Mouse (Mus musculus): ENCODE measurements at regions not wholly inside any gene's neighbourhood (a gene's known extent, or its start where the extent isn't known, plus 50 kb on each side); places are given as distances from the start of the nearest gene placed in this dataset.

DNA sequence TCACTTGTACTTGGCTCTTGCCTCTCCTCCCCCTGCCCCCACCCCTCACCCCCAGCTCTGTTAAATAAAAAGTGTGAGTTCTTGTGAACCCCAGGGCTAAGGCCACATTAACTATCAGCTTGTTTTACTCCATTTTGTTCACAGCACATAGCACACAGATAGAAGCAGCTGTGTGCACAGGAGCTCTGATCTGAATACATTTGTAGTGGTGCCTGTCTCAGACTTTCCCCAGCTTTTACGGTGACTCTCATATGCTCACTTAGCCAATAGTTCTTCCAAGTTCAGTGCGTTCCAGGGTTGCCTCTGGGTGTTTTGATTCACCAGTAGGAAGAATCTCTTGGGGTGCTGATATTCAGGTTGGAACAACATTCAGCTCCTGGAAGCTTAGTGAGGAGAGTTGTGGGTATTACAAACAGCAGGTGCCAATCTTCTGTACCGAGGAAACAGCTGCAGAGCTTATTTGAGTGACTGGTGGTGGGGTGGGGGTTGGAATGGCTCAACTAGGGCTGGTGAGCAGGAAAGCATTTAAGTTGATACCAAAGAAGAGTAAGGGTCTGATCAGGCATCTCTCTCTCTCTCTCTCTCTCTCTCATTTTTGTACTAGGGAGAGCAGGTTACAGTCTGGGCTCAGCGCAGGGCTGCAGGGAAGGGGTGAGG, 51.7 kb upstream of the 4933402D24Rik start:
- H3K9ac ChIP-seq (ENCODE audit: insufficient read depth, low read depth, low read length, poor library complexity, severe bottlenecking) = no peak overlapping the region
- no peak for TF ChIP-seq HCFC1 (IDR thresholded peaks at IDR 0.05; ENCODE audit: borderline replicate concordance, insufficient read depth, low read length)
- no peak for TF ChIP-seq MAFK (IDR thresholded peaks at IDR 0.05; ENCODE audit: insufficient read depth, low read depth, low read length)
- no peak for TF ChIP-seq ZNF384 (IDR thresholded peaks at IDR 0.05; ENCODE audit: low read depth, low read length)
- TF ChIP-seq CHD2 (IDR thresholded peaks at IDR 0.05; ENCODE audit: low read depth, low read length) = no peak
- no peak for TF ChIP-seq ZC3H11A (IDR thresholded peaks at IDR 0.05; ENCODE audit: borderline replicate concordance, low read depth, low read length)
- H3K36me3 ChIP-seq (ENCODE audit: control insufficient read depth, insufficient read depth, low read length, poor library complexity, severe bottlenecking) = no peaks in the 10 kb centered on the region
- no peak overlapping the region for H3K27ac ChIP-seq (ENCODE audit: insufficient read depth, low read depth, low read length, poor library complexity, severe bottlenecking)
- DNase-seq (ENCODE audit: low read depth, low spot score) = no peak
- H3K4me1 ChIP-seq (ENCODE audit: control insufficient read depth in 2 of 2, insufficient read depth in 2 of 2, low read length in 2 of 2, poor library complexity in 1 of 2) = no peaks in the 10 kb centered on the region
- H3K9me3 ChIP-seq (ENCODE audit: control insufficient read depth, insufficient read depth, low read depth, low read length) = no peaks in the 10 kb centered on the region
- no peak overlapping the region for H3K4me3 ChIP-seq (ENCODE audit: insufficient read depth in 1 of 2, low read depth in 1 of 2, low read length in 2 of 2, poor library complexity in 1 of 2, severe bottlenecking in 1 of 2)
- in situ Hi-C loops (cut with MboI; ENCODE audit: low sequenced_read_pairs in 2 of 2, unreplicated experiment in 2 of 2) = no loop called here

DNA sequence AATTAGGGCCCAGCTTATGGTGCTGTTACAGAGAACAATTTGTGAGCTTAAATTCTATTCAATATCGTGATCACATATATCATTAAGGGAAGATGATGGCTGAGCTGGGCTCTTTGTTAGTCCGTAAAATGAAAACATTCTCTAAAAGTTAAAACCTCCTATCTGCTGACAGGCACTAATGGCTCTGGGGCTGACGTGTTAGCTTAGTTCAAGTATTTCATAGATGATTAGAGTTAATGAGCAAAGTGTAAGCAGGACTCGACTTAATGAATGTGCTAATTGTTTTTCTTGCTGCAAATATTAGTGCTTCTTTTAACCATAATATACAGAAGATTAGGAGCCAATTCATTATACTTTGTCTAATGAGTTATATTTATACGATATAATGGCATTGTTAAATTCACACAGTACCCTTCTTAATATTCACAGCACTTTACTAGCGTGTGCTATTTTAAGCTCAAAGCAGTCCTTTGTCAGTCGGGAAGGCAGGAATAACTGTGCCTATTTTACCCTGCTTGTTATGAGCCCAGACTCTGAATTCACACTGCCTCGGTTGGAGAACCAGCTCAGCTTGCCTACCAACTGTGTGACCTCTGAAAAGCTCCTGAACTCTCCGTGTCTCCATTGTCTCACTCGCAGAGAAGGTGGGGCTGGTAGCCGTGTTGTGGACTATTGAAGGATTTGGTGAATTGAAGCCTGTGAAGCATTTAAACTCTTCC, 50.6 kb upstream of the 4933402D24Rik start:
- in situ Hi-C loops (cut with MboI; ENCODE audit: low sequenced_read_pairs in 2 of 2, unreplicated experiment in 2 of 2) = no loop called here
- Histone ChIP-seq H3K4me1 (ENCODE audit: control insufficient read depth in 2 of 2, insufficient read depth in 2 of 2, low read length in 2 of 2, poor library complexity in 1 of 2) (no peaks in the 10 kb centered on the region), H3K4me3 (ENCODE audit: insufficient read depth in 1 of 2, low read depth in 1 of 2, low read length in 2 of 2, poor library complexity in 1 of 2, severe bottlenecking in 1 of 2) (no peak overlapping the region), H3K9ac (ENCODE audit: insufficient read depth, low read depth, low read length, poor library complexity, severe bottlenecking) (no peak overlapping the region), H3K9me3 (ENCODE audit: control insufficient read depth, insufficient read depth, low read depth, low read length) (no peaks in the 10 kb centered on the region), H3K36me3 (ENCODE audit: control insufficient read depth, insufficient read depth, low read length, poor library complexity, severe bottlenecking) (no peaks in the 10 kb centered on the region), H3K27ac (ENCODE audit: insufficient read depth, low read depth, low read length, poor library complexity, severe bottlenecking) (no peak overlapping the region)
- DNase-seq (ENCODE audit: low read depth, low spot score) = no peak
- TF ChIP-seq ZC3H11A (IDR thresholded peaks at IDR 0.05; ENCODE audit: borderline replicate concordance, low read depth, low read length) = no peak
- no peak for TF ChIP-seq MAFK (IDR thresholded peaks at IDR 0.05; ENCODE audit: insufficient read depth, low read depth, low read length)
- TF ChIP-seq CHD2 (IDR thresholded peaks at IDR 0.05; ENCODE audit: low read depth, low read length) = no peak
- no peak for TF ChIP-seq HCFC1 (IDR thresholded peaks at IDR 0.05; ENCODE audit: borderline replicate concordance, insufficient read depth, low read length)
- TF ChIP-seq ZNF384 (IDR thresholded peaks at IDR 0.05; ENCODE audit: low read depth, low read length) = no peak

Data from ES-E14 (cell line).